Mouse (Mus musculus): Measurements from ENCODE around the gene Gm10203. TPM values are rescaled to one million over a fixed set of nuclear protein-coding genes. Genes with fewer than 3 reads are reported as not detected.

Gm10203 gene
- polyA plus RNA-seq, 1 experiment from 2014 or later, result not detected

- ATAC-seq (ENCODE audit: low FRiP score, low read depth), result no peak
- H3K9ac ChIP-seq, result no peak overlapping the region
- WGBS, result 84% methylated on average over 3 of the region's 3 CpGs
Observed at GRCm38 (mm10) chr6:149107615-149108014, 22.4 kb upstream of the Gm10203 start.

DNA sequence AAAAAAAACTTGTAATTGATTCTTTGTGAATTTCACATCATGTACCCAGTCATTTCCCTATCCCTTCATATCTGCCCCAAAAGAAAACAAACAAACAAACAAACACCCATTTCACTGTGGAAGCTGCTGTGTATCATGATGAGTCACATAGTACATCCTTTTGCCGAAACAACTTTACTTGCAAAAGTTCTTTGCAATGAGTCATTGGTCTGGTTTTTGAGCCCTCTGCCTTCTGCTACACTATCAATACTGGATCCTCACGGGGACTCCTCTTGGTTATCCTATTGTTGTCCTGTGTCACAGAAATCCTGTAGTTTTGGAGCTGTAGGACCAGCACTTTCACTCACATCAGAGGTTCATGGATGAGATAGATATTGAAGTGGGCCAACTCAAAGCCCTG, 21.1 kb upstream of the Gm10203 start:
- H3K4me1 ChIP-seq, result no peaks in the 10 kb centered on the region
- H3K27ac ChIP-seq, result no peak overlapping the region
- 85% methylated on average over 2 of the region's 2 CpGs for WGBS
- no peak overlapping the region for H3K9ac ChIP-seq
- no peaks in the 10 kb centered on the region for H3K27me3 ChIP-seq (replicated peaks)
- no peaks in the 10 kb centered on the region for H3K36me3 ChIP-seq
- no peak overlapping the region for H3K4me2 ChIP-seq (replicated peaks)
- ATAC-seq (ENCODE audit: low FRiP score, low read depth), result no peak
- no peak overlapping the region for H3K4me3 ChIP-seq
- no peaks in the 10 kb centered on the region for H3K9me3 ChIP-seq

More at GRCm38 (mm10) chr6:149107615-149108014, 22.4 kb upstream of the Gm10203 start:
- Histone ChIP-seq H3K4me1 (no peaks in the 10 kb centered on the region), H3K27me3 (replicated peaks) (no peaks in the 10 kb centered on the region), H3K27ac (no peak overlapping the region), H3K4me2 (replicated peaks) (no peak overlapping the region), H3K4me3 (no peak overlapping the region), H3K36me3 (no peaks in the 10 kb centered on the region), H3K9me3 (no peaks in the 10 kb centered on the region)

DNA sequence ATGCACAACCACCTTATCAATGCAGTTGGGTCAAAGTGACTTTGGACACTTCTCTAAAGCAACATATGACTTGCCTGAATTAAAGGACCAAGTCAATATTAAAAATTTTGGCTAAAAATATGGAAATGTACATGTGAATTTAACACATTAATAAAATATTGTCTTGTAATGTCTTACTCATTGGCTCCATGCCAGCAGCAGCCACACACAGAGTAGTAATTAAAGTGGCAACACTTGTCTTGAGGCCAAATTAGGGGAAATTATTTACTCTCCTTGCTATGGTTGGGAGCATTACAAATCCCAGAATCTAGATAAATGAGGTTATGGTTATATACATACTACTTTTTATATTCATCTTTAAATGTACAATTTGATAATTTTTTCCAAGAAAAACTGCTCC, 13.0 kb upstream of the Gm10203 start:
- no peak overlapping the region for H3K27ac ChIP-seq
- H3K4me1 ChIP-seq, result no peaks in the 10 kb centered on the region
- no peaks in the 10 kb centered on the region for H3K36me3 ChIP-seq
- H3K9me3 ChIP-seq, result no peaks in the 10 kb centered on the region
- H3K9ac ChIP-seq, result no peak overlapping the region
- no peak overlapping the region for H3K4me2 ChIP-seq (replicated peaks)
- H3K4me3 ChIP-seq, result no peak overlapping the region
- no peak for ATAC-seq (ENCODE audit: low FRiP score, low read depth)
- H3K27me3 ChIP-seq (replicated peaks), result no peaks in the 10 kb centered on the region

- no peak overlapping the region for H3K4me3 ChIP-seq
- H3K9me3 ChIP-seq, result no peaks in the 10 kb centered on the region
- H3K27me3 ChIP-seq (replicated peaks), result no peaks in the 10 kb centered on the region
- no peaks in the 10 kb centered on the region for H3K36me3 ChIP-seq
- no peak for ATAC-seq (ENCODE audit: low FRiP score, low read depth)
- no peak overlapping the region for H3K9ac ChIP-seq
- no peaks in the 10 kb centered on the region for H3K4me1 ChIP-seq
- no peak overlapping the region for H3K27ac ChIP-seq
- WGBS, result 71% methylated on average over 2 of the region's 2 CpGs
- H3K4me2 ChIP-seq (replicated peaks), result no peak overlapping the region
Observed at GRCm38 (mm10) chr6:149118935-149119334, 11.0 kb upstream of the Gm10203 start.

DNA sequence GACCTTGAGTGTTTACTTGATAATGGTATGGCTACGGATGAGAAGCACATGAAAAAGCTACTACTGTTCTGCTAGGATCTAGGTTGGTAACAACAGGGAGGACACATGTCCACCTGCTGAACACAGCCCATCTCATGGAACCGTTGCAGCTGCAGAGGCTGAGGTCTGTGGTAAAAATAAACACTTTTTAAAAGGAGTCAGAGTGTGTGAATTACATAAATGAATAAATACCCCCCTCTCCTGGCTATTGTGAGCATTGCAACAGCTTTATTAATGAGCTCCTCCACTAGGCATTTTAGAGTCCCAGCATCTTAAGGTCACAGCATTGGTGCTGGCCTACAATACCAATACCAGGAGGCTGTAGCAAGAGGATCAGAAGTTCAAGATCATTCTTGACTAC, 10.1 kb upstream of the Gm10203 start:
- 40% methylated on average over 2 of the region's 2 CpGs for WGBS
- no peaks in the 10 kb centered on the region for H3K9me3 ChIP-seq
- H3K4me1 ChIP-seq, result no peaks in the 10 kb centered on the region
- no peaks in the 10 kb centered on the region for H3K36me3 ChIP-seq
- no peak overlapping the region for H3K4me3 ChIP-seq
- no peaks in the 10 kb centered on the region for H3K27me3 ChIP-seq (replicated peaks)
- no peak overlapping the region for H3K27ac ChIP-seq
- no peak overlapping the region for H3K4me2 ChIP-seq (replicated peaks)
- H3K9ac ChIP-seq, result no peak overlapping the region
- ATAC-seq (ENCODE audit: low FRiP score, low read depth), result peak; percentile 56

GRCm38 (mm10) chr6:149123042-149123441, 6.9 kb upstream of the Gm10203 start:
- Histone ChIP-seq H3K4me2 (replicated peaks) (no peak overlapping the region), H3K36me3 (no peaks in the 10 kb centered on the region), H3K9ac (no peak overlapping the region), H3K9me3 (no peaks in the 10 kb centered on the region), H3K27ac (no peak overlapping the region), H3K4me1 (no peaks in the 10 kb centered on the region), H3K27me3 (replicated peaks) (no peaks in the 10 kb centered on the region), H3K4me3 (no peak overlapping the region)
- WGBS, result 85% methylated on average over 3 of the region's 3 CpGs
- ATAC-seq (ENCODE audit: low FRiP score, low read depth), result no peak

DNA sequence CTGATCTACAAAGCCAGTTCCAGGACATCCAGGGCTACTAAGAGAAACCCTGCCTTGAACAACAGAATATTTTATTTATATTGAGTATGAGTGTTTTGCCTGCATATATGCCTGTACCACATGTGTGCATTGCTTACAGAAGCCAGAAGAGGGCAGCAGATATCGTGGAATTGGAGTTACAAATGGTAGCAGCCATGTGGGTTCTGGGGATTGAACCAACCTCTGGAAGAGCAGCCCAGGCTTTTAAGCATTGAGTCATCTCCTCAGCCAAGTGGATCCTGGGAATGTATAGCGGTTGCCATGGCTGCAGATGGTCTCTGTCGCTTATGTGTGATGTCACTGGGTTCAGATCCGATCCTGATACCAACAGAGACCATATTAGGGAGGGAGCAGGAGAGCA, 3.3 kb upstream of the Gm10203 start:
- WGBS, result 68% methylated on average over 4 of the region's 4 CpGs
- no peak for ATAC-seq (ENCODE audit: low FRiP score, low read depth)
- no peak overlapping the region for H3K4me3 ChIP-seq
- no peak overlapping the region for H3K9ac ChIP-seq
- no peak overlapping the region for H3K4me2 ChIP-seq (replicated peaks)
- no peaks in the 10 kb centered on the region for H3K36me3 ChIP-seq
- no peaks in the 10 kb centered on the region for H3K9me3 ChIP-seq
- H3K4me1 ChIP-seq, result peaks cover 3% of the 10 kb centered on the region; the same call in 1 of the 2 replicates
- no peaks in the 10 kb centered on the region for H3K27me3 ChIP-seq (replicated peaks)
- H3K27ac ChIP-seq, result no peak overlapping the region

DNA sequence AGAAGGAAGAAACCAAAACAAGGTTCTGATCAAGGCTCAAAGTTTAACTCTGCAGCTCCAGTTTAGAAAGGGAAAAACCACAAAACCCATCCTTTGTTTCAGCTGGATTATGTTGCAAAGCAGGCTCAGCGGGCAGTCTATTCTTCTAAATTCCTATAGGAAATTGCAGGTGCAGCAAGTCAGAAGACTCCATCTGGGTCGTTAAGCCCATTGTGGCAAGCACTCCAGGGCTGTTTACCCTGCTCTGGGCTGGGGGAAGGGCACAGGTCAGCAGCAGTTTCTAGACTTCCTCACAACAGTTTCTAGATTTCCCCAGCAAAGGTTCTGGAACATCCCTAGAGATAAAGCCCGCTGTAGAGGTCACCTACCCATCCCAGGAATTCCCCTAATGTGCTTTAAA, 1.1 kb downstream of the Gm10203 start:
- Histone ChIP-seq H3K4me1 (peaks cover 11% of the 10 kb centered on the region), H3K4me2 (replicated peaks) (no peak overlapping the region), H3K4me3 (no peak overlapping the region), H3K27me3 (replicated peaks) (no peaks in the 10 kb centered on the region), H3K9ac (no peak overlapping the region), H3K9me3 (no peaks in the 10 kb centered on the region), H3K36me3 (no peaks in the 10 kb centered on the region), H3K27ac (no peak overlapping the region)
- ATAC-seq (ENCODE audit: low FRiP score, low read depth), result no peak
- 5% methylated on average over 3 of the region's 3 CpGs for WGBS

- no peaks in the 10 kb centered on the region for H3K9me3 ChIP-seq
- ATAC-seq (ENCODE audit: low FRiP score, low read depth), result peak; percentile 69; the same call in 1 of the 2 replicates
- no peak overlapping the region for H3K9ac ChIP-seq
- H3K27ac ChIP-seq, result no peak overlapping the region
- H3K27me3 ChIP-seq (replicated peaks), result no peaks in the 10 kb centered on the region
- no peak overlapping the region for H3K4me3 ChIP-seq
- no peaks in the 10 kb centered on the region for H3K36me3 ChIP-seq
- WGBS, result 20% methylated on average over 5 of the region's 5 CpGs
- peaks cover 11% of the 10 kb centered on the region for H3K4me1 ChIP-seq
- no peak overlapping the region for H3K4me2 ChIP-seq (replicated peaks)
Observed at GRCm38 (mm10) chr6:149132311-149133077, 2.5 kb downstream of the Gm10203 start.

DNA sequence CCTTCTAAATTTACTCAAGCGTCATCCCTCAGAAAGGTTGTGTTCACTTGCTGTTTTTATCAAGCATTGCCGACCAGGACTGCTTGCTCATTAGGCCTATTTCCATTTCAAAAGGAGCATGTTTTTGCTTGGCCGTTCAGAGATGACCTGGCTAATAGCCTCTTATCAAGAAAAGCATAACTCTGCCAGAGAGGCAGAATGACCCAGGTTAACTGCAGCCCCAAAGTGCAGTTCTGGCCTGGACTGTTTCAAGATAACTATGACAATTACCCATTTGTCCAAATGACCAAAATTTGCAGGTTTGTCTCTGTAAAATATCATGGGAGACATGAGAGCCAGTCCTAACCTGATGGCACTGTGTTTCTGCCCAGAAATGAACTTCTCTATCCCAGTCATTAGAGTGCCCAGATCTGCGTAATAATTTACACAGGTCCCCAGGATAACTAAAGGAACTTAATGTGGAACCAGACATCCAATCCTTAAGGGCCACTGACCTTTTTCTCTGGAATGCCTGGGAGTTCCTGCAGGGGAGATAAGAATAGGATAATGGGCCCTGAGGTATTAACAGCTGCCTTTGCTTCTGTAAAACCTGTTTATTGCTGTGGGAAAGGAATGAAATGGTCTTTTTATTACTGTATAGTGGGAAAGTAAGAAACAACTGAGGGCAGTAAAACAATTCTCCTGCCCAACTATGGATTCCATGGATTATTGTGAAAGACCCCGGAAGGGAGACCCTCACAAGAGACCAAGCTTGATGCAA, 4.6 kb downstream of the Gm10203 start:
- Histone ChIP-seq H3K27me3 (replicated peaks) (no peaks in the 10 kb centered on the region), H3K9ac (no peak overlapping the region), H3K9me3 (no peaks in the 10 kb centered on the region), H3K36me3 (no peaks in the 10 kb centered on the region), H3K27ac (no peak overlapping the region), H3K4me2 (replicated peaks) (no peak overlapping the region), H3K4me1 (peaks cover 11% of the 10 kb centered on the region), H3K4me3 (no peak overlapping the region)
- no peak for ATAC-seq (ENCODE audit: low FRiP score, low read depth)
- 2% methylated on average over 5 of the region's 5 CpGs for WGBS

DNA sequence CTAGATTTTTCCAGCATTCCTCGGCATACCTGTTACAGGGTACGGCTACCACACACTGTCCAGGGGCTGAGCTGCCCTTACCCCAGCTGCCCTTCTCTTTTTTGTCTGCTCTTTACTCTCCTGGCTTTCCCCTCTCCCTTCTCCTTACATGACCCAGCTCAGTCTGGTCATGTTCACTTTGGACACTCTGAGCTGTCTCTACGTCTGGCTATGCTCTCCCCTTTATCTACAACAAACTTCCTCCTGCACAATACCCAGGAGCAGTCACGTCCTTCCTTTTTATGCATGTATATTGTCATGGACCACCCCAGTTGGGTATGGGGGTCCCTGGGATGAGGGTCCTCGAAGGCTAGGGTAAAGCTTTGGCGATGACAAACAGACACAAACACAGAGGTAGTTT, 5.7 kb downstream of the Gm10203 start:
- Histone ChIP-seq H3K27me3 (replicated peaks) (no peaks in the 10 kb centered on the region), H3K4me3 (no peak overlapping the region)
- WGBS, result 65% methylated on average over 6 of the region's 6 CpGs

DNA sequence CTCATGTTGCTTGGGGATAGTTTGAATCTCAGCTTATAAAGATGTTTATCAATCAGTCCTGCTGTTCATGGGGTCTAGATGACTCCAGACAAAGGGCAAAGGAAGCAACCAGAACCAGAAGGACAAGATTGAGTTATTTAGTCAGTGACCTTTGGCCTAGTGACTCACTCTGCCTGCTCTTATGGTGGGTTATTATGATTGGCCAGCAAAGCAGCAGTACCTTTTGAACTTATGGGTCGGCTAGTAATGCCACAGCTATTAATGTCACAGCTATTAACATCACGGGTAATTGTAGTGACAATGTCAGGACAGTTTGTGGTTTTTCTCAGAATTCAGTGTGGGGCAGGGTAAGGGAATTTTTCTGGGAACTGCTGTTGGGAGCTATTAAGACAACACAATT, 8.0 kb downstream of the Gm10203 start:
- H3K4me1 ChIP-seq, result peaks cover 14% of the 10 kb centered on the region; the same call in 1 of the 2 replicates
- no peak overlapping the region for H3K9ac ChIP-seq
- H3K4me2 ChIP-seq (replicated peaks), result no peak overlapping the region
- H3K4me3 ChIP-seq, result no peak overlapping the region
- no peaks in the 10 kb centered on the region for H3K9me3 ChIP-seq
- ATAC-seq (ENCODE audit: low FRiP score, low read depth), result no peak
- WGBS, result 69% methylated on average over 2 of the region's 2 CpGs
- no peaks in the 10 kb centered on the region for H3K27me3 ChIP-seq (replicated peaks)
- H3K27ac ChIP-seq, result no peak overlapping the region
- no peaks in the 10 kb centered on the region for H3K36me3 ChIP-seq

More for the DNA sequence above, 5.7 kb downstream of the Gm10203 start:
- H3K4me1 ChIP-seq, result peaks cover 11% of the 10 kb centered on the region
- no peak overlapping the region for H3K9ac ChIP-seq
- no peak for ATAC-seq (ENCODE audit: low FRiP score, low read depth)
- no peak overlapping the region for H3K27ac ChIP-seq
- H3K4me2 ChIP-seq (replicated peaks), result no peak overlapping the region
- H3K36me3 ChIP-seq, result no peaks in the 10 kb centered on the region
- no peaks in the 10 kb centered on the region for H3K9me3 ChIP-seq

All from neural tube, embryonic 12.5 days (tissue).